Mouse (Mus musculus) effector memory CD4-positive, alpha-beta T cell, adult 5 months (primary cell): ENCODE data around the gene Rnase2a. TPM values are rescaled to one million over a fixed set of nuclear protein-coding genes. Genes with fewer than 3 reads are reported as not detected.

Source experiments
- polyA plus RNA-seq: library from polyadenylated mRNA; unstranded; fragments of 100-300 nt; shearing (Covaris generic); gene quantifications from one replicate; pipeline ENCODE4 v1.2.1, GENCODE M21; 2017

Rnase2a gene
- not detected for polyA plus RNA-seq

GRCm38 (mm10) chr14:51256041-51256440 lies at the start of gene Rnase2a:
Rnase2a (minus strand) TSS chr14:51256112.

Other genes starting within 250 kb of the Rnase2a start
- gene Rnase10, start 248.4 kb downstream of the Rnase2a start, polyA plus RNA-seq: not detected
- gene Rnase9, start 214.2 kb downstream of the Rnase2a start, polyA plus RNA-seq: not detected
- not detected for gene Rnase11, start 205.9 kb downstream of the Rnase2a start, polyA plus RNA-seq
- gene Rnase12, start 198.5 kb downstream of the Rnase2a start, polyA plus RNA-seq: not detected
- 0.11 TPM for gene Olfr750, start 181.7 kb downstream of the Rnase2a start, polyA plus RNA-seq
- gene Rnase4, start 165.0 kb downstream of the Rnase2a start, polyA plus RNA-seq: 7.6 TPM
- gene Ang, start 165.0 kb downstream of the Rnase2a start, polyA plus RNA-seq: 2.7 TPM
- gene Eddm3b, start 141.7 kb downstream of the Rnase2a start, polyA plus RNA-seq: not detected
- 0.96 TPM for gene Rnase6, start 132.2 kb downstream of the Rnase2a start, polyA plus RNA-seq
- gene Rnase1, start 109.3 kb downstream of the Rnase2a start, polyA plus RNA-seq: not detected
- gene Rnase2b, start 93.9 kb downstream of the Rnase2a start, polyA plus RNA-seq: not detected
- gene Ang2, start 57.0 kb downstream of the Rnase2a start, polyA plus RNA-seq: not detected
- gene Ear14, start 52.7 kb downstream of the Rnase2a start, polyA plus RNA-seq: not detected
- gene Gm7247, start 105.6 kb upstream of the Rnase2a start, polyA plus RNA-seq: not detected
- gene Vmn2r88, start 154.7 kb upstream of the Rnase2a start, polyA plus RNA-seq: not detected
- 0.17 TPM for gene Vmn2r89, start 195.7 kb upstream of the Rnase2a start, polyA plus RNA-seq